Mouse (Mus musculus): ENCODE measurements around the gene Rpl15. TPM values are rescaled to one million over a fixed set of nuclear protein-coding genes. Genes with fewer than 3 reads are reported as not detected.

Rpl15 gene
- total RNA-seq, 2 experiments from 2014 or later: 451 to 512 TPM

Other genes with a start within 250 kb of the Rpl15 start
- gene Nr1d2, start 32.3 kb downstream of the Rpl15 start, total RNA-seq (2021): 10 to 100 TPM; 81.7 to 94.1 TPM
- 10 to 100 TPM; 27.7 to 31.9 TPM for gene Nkiras1, start 255 bp downstream of the Rpl15 start, total RNA-seq (2021)
- gene Ube2e1, start 60.5 kb upstream of the Rpl15 start, total RNA-seq (2021): 100 to 1,000 TPM; 105 TPM

Measured in gastrocnemius, postnatal 36 days (tissue).